Comparison of ENCODE assay signal across 1 mouse cellular context in the genomic region with DNA sequence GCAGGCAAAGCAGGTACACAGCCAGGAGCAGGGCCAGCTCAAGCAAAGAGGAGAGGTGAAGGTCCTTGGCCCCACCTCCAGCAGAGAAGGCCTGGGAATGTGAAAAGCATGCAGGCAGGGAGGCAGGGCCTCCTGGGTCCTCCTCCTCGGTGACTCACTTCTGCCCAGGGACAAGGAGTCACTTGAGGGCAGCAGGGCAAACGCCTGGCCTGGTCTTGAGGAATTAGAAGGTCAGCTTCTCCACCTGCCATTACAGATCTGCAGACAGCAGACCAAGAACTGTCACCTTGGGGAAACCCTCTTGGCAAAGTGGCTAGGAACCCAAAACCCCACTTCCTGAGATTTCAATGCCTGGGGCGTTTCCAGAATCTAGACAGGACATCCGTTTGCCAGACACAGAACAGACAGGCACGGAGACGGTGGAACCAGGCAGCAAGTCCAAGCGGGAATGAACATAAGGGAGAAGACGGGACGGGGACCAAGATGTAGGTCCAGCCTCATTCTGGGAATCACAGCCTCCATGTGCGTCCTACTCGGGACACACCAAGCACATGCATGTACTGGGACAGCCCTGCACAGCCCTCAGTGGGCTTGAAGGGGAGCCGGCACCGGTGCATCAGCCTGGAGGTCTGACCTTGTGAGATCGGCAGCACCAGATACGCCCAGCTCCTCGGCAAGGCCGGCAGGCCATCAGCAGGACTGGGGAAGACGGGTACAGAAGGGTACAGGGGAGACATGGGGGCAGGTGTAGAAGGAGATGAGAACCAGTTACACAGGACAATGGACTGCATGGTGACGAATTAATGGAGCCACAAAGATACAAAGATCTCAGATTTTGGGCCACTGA.
TF ChIP-seq lines count a peak whose summit lies in the region.

No protein-coding gene starts in this region.

TF ChIP-seq in CH12.LX, 34 proteins besides CTCF, POLR2A, EP300 and RAD21:
- TF ChIP-seq E2F4 (IDR thresholded peaks at IDR 0.05; ENCODE audit: insufficient replicate concordance, low read depth, low read length) (no peak), CHD1 (IDR thresholded peaks at IDR 0.05; ENCODE audit: low read depth, low read length) (no peak), HCFC1 (IDR thresholded peaks at IDR 0.05; ENCODE audit: low read depth, low read length) (no peak), POLR2AphosphoS2 (IDR thresholded peaks at IDR 0.05; ENCODE audit: low read depth, low read length) (no peak), MAFK (IDR thresholded peaks at IDR 0.05; ENCODE audit: insufficient replicate concordance, low read length) (no peak), MAZ (IDR thresholded peaks at IDR 0.05; ENCODE audit: low read depth, low read length) (no peak), TCF12 (IDR thresholded peaks at IDR 0.05; ENCODE audit: low read depth, low read length) (no peak), USF2 (conservative IDR thresholded peaks at IDR 0.05; ENCODE audit: low read depth, low read length) (no peak), ZMIZ1 (IDR thresholded peaks at IDR 0.05; ENCODE audit: low read depth, low read length) (no peak), MEF2A (IDR thresholded peaks at IDR 0.05; ENCODE audit: borderline replicate concordance, low read depth, low read length) (no peak), ZC3H11A (IDR thresholded peaks at IDR 0.05; ENCODE audit: low read depth, low read length) (no peak)
